In the genomic region with DNA sequence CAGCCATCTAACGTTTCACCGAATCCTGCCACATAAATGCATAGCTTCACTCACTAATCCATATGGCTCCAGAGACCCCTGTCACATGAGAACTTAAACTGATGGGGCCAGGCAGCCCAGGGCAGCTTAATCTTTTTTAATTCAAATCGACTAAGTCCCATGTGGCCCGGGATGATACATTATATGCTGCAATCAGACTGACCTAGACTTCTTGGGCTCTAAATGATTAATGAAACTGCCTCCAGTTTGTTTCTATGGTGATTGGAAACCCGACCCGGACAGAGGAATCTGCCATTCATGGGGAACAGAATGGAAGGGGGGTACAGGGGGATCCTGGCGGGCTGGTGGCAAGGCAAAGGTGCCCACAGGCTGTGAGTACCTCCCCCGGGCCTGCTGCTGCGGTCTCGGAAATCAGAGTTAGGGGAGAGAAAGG, we compare ENCODE assay signal across 10 mouse cellular contexts.
DNase-seq lines count a peak whose midpoint lies in the region; ATAC-seq and TF ChIP-seq lines count a peak whose summit lies in the region.
"Had no signal": no experiment of that assay in that cellular context is flagged by ENCODE, and none has a peak within 500 bp of the region (broad histone marks: within the 10 kb centered on the region; RNA-seq: fewer than 3 reads in every experiment).

No protein-coding gene starts in this region.

- TF ChIP-seq EP300 in stomach, postnatal 0 days (optimal IDR thresholded peaks at IDR 0.05), result no peak

- no peak overlapping the region for H3K27ac ChIP-seq in stomach, embryonic 14.5 days (ENCODE audit: low read length)
- no peak overlapping the region for H3K27ac ChIP-seq in stomach, postnatal 0 days (replicated peaks)
- no peak overlapping the region for H3K27ac ChIP-seq in midbrain, embryonic 11.5 days (ENCODE audit: low read depth, low read length)

- no peak for TF ChIP-seq CTCF in stomach, postnatal 0 days (IDR thresholded peaks at IDR 0.05; ENCODE audit: low read depth)

- WGBS in stomach, embryonic 14.5 days, result 13% methylated on average over 10 of the region's 10 CpGs
- 22% methylated on average over 10 of the region's 10 CpGs for WGBS in stomach, postnatal 0 days
- 10% methylated on average over 10 of the region's 10 CpGs for WGBS in midbrain, embryonic 11.5 days

- no peaks in the 10 kb centered on the region for H3K36me3 ChIP-seq in stomach, embryonic 14.5 days (ENCODE audit: control insufficient read depth, insufficient read depth, low read length)
- H3K36me3 ChIP-seq in stomach, postnatal 0 days (ENCODE audit: control insufficient read depth, insufficient read depth, low read length), result no peaks in the 10 kb centered on the region
- H3K36me3 ChIP-seq in midbrain, embryonic 11.5 days (ENCODE audit: control insufficient read depth, insufficient read depth, low read length), result no peaks in the 10 kb centered on the region

- H3K9me3 ChIP-seq in stomach, embryonic 14.5 days (ENCODE audit: control insufficient read depth, low read depth, low read length), result no peaks in the 10 kb centered on the region
- no peaks in the 10 kb centered on the region for H3K9me3 ChIP-seq in stomach, postnatal 0 days (ENCODE audit: control insufficient read depth, low read length)
- no peaks in the 10 kb centered on the region for H3K9me3 ChIP-seq in midbrain, embryonic 11.5 days (ENCODE audit: control insufficient read depth, low read length)

- no peaks in the 10 kb centered on the region for H3K4me1 ChIP-seq in stomach, embryonic 14.5 days (ENCODE audit: control insufficient read depth, insufficient read depth, low read length)
- no peaks in the 10 kb centered on the region for H3K4me1 ChIP-seq in stomach, postnatal 0 days (replicated peaks; ENCODE audit: control insufficient read depth, insufficient read depth)
- H3K4me1 ChIP-seq in midbrain, embryonic 11.5 days (ENCODE audit: control insufficient read depth, insufficient read depth, low read length), result peaks cover 8% of the 10 kb centered on the region

- no peak for ATAC-seq in stomach, embryonic 14.5 days (ENCODE audit: insufficient number of reproducible peaks, insufficient read depth, low FRiP score, low read depth)
- no peak for ATAC-seq in stomach, postnatal 0 days (ENCODE audit: low FRiP score, low TSS enrichment)
- peak; percentile 88 for ATAC-seq in midbrain, embryonic 11.5 days (ENCODE audit: low FRiP score)
- no peak for ATAC-seq in inflammation-experienced regulatory T-cells, adult 6 months

- H3K9ac ChIP-seq in stomach, embryonic 14.5 days (replicated peaks; ENCODE audit: low read depth, low read length), result no peak overlapping the region
- H3K9ac ChIP-seq in stomach, postnatal 0 days (ENCODE audit: low read length), result no peak overlapping the region
- peak overlapping the region; percentile 2; the same call in 1 of the 2 replicates for H3K9ac ChIP-seq in midbrain, embryonic 11.5 days (ENCODE audit: low read length)
- H3K9ac ChIP-seq: lung, embryonic 14.5 days had no signal

- H3K27me3 ChIP-seq in stomach, embryonic 14.5 days (ENCODE audit: control insufficient read depth, insufficient read depth, low read length), result no peaks in the 10 kb centered on the region
- no peaks in the 10 kb centered on the region for H3K27me3 ChIP-seq in stomach, postnatal 0 days (ENCODE audit: control insufficient read depth, insufficient read depth, low read length)
- no peaks in the 10 kb centered on the region for H3K27me3 ChIP-seq in midbrain, embryonic 11.5 days (ENCODE audit: control insufficient read depth, insufficient read depth, low read length)

- H3K4me3 ChIP-seq in stomach, embryonic 14.5 days (ENCODE audit: low read depth, low read length), result no peak overlapping the region
- H3K4me3 ChIP-seq in stomach, postnatal 0 days (ENCODE audit: low read depth, low read length), result no peak overlapping the region
- H3K4me3 ChIP-seq in midbrain, embryonic 11.5 days (ENCODE audit: low read depth, low read length), result no peak overlapping the region

- 0 out of 2 replicates have a peak overlapping the region, but pooled peaks have one; percentile 12 for H3K4me2 ChIP-seq in stomach, embryonic 14.5 days (replicated peaks; ENCODE audit: low read depth, low read length)
- H3K4me2 ChIP-seq in stomach, postnatal 0 days (replicated peaks; ENCODE audit: low read depth), result no peak overlapping the region
- peak overlapping the region; percentile 20; the same call in 1 of the 2 replicates for H3K4me2 ChIP-seq in midbrain, embryonic 11.5 days
- H3K4me2 ChIP-seq: lung, embryonic 14.5 days had no signal

- no peak for DNase-seq in stomach, postnatal 0 days (ENCODE audit: low spot score)
- DNase-seq in forelimb bud, embryonic 11.5 days (ENCODE audit: low read depth, low spot score), result peak; percentile 63
- DNase-seq in midbrain, embryonic 11.5 days (ENCODE audit: low spot score, missing footprints), result peak; percentile 93
- peak; percentile 9 for DNase-seq in yolk sac, embryonic 10.5 days (ENCODE audit: low spot score)
- DNase-seq in frontal cortex, postnatal 10 days (ENCODE audit: low spot score in 2 of 2), result no peak
- no peak for DNase-seq in right cerebral cortex, postnatal 10 days (ENCODE audit: low spot score in 2 of 2)
- DNase-seq: cerebellum, adult 9-10 months; lung, embryonic 14.5 days had no signal

Comparison
In these comparisons a context has a peak if more than half of its experiments do, and no peak if none do; other contexts are left out.
1. DNase-seq: peak in forelimb bud, embryonic 11.5 days (single experiment), midbrain, embryonic 11.5 days (single experiment) and yolk sac, embryonic 10.5 days (single experiment); none in stomach, postnatal 0 days (single experiment), frontal cortex, postnatal 10 days (0 of 2) and right cerebral cortex, postnatal 10 days (0 of 2).